Mouse (Mus musculus) kidney, embryonic 15.5 days (tissue): Measurements from ENCODE around the gene Cgas. TPM values are rescaled to one million over a fixed set of nuclear protein-coding genes. Genes with fewer than 3 reads are reported as not detected.
A peak's percentile ranks its signal among the peaks of the same experiment; 100 is the strongest.
"Not testable (repeated sequence)": the region's sequence is repeated elsewhere in the genome, so short reads cannot be mapped to it uniquely, and the experiment has no call there.

Experiments used
- ATAC-seq: fragments of 200-750 bp; cut with Nextera tagmentation; replicated peaks from 2 replicates; pipeline ENCODE4 v1.8.0; 2017; ENCODE audit warnings: moderate TSS enrichment; ENCODE audit not compliant: low FRiP score
- H3K27ac ChIP-seq: fragments of 300-500 bp; sonication (generic); 2 replicates; pipeline ENCODE4 v1.5.1; 2015; ENCODE audit warnings: mild to moderate bottlenecking, inconsistent platforms
- H3K27me3 ChIP-seq: fragments of 300-500 bp; sonication (generic); 2 replicates; pipeline ENCODE4 v1.6.1; 2015; ENCODE audit warnings: inconsistent platforms
- H3K36me3 ChIP-seq: fragments of 300-500 bp; sonication (generic); 2 replicates; pipeline ENCODE4 v1.6.1; 2015; ENCODE audit warnings: inconsistent platforms
- H3K4me1 ChIP-seq: fragments of 300-500 bp; sonication (generic); 2 replicates; pipeline ENCODE4 v1.6.1; 2015; ENCODE audit warnings: inconsistent platforms
- H3K4me2 ChIP-seq: fragments of 300-500 bp; sonication (generic); 2 replicates; pipeline ENCODE4 v1.6.1; 2015; ENCODE audit warnings: moderate library complexity, mild to moderate bottlenecking, inconsistent platforms
- H3K4me3 ChIP-seq: fragments of 300-500 bp; sonication (generic); replicated peaks from 2 replicates; pipeline ENCODE4 v1.5.1; 2015; ENCODE audit warnings: mild to moderate bottlenecking, inconsistent platforms
- H3K9ac ChIP-seq: fragments of 300-500 bp; sonication (generic); 2 replicates; pipeline ENCODE4 v1.6.1; 2015; ENCODE audit warnings: mild to moderate bottlenecking, inconsistent platforms
- H3K9me3 ChIP-seq: fragments of 300-500 bp; sonication (generic); replicated peaks from 2 replicates; pipeline ENCODE4 v1.6.1; 2016; ENCODE audit warnings: inconsistent platforms
- WGBS: fragments of 180-500 bp; shearing (Covaris S2); methylation state at CpG from one replicate; pipeline ENCODE4 v1.1.7; 2015; ENCODE audit warnings: mixed read lengths; 5-methylcytosine and 5-hydroxymethylcytosine counted together
- polyA plus RNA-seq: library from polyadenylated mRNA; unstranded; fragments of >200 nt; fragmentation: Nextera tagmentation; extraction: Ambion mirVana; gene quantifications from 2 replicates; pipeline ENCODE4 v1.2.1, GENCODE M21; 2015

Gene Cgas
- polyA plus RNA-seq, 1 experiment from 2014 or later, result 2.8 TPM

DNA sequence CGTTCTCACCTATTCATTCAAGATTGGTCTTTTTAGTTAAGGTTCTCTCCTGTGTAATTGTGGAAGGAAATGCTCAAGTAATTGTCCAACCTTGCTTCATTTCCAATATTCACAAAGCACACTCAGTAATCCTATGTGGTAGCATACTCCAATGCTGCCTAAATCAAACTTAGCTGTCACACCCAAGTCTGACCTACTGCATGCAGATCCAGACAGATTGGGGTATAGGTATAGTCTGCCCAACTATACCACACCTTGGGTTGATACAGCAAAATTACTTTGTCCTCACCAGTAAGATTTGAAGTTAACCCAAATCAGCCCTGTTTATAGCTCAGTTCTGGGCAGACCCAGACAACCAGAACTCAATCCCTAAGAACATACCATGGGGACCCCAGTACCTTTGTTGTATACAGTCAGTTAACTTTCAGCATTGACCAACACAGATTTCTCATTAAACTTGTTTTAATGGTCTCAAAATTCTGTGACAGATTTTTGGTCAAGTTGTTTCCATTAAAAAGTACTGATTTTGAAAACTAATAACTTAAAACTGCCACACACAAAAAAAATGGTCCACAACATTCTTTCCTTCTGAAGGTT lies 35.1 kb upstream of the Cgas start:
- Histone ChIP-seq H3K4me3 (0 out of 2 replicates have a peak overlapping the region, but pooled peaks have one; percentile 8), H3K4me1 (peaks cover 11% of the 10 kb centered on the region), H3K27ac (peak overlapping the region; percentile 55; the same call in 1 of the 2 replicates), H3K36me3 (peaks cover 62% of the 10 kb centered on the region), H3K4me2 (peak overlapping the region; percentile 26; the same call in 1 of the 2 replicates)
- not testable (repeated sequence) for ATAC-seq, H3K9me3 ChIP-seq, H3K27me3 ChIP-seq, H3K9ac ChIP-seq
- 80% methylated on average over 1 of the region's 1 CpGs for WGBS

DNA sequence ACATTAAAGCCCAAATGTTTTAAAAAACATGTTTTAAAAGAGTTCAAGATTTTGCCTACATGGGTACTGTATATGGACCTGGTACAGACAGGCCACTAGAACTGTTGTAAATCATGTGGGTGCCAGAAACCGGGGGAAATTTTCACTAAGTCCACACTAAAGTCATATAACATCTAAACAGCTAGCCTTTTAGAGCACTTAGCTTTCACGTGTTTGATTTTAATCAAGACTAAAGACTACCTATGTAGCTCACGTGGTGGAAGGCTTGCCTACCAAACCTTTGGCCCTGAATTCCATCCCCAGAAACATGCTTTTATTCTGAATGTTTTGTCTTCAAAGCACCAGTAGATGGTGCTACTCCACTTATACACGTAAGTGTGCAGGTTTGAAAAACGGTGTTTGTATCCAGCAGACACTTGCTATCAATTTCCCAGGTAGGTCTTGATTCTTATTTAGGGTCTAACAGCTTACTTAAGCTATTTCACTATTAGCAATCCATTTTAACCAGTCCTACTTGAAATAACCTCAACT lies 34.0 kb upstream of the Cgas start:
- H3K27me3 ChIP-seq, result no peaks in the 10 kb centered on the region
- H3K36me3 ChIP-seq, result peaks cover 72% of the 10 kb centered on the region
- H3K4me3 ChIP-seq, result no peak overlapping the region
- H3K9ac ChIP-seq, result no peak overlapping the region
- ATAC-seq, result no peak
- H3K4me2 ChIP-seq, result no peak overlapping the region
- peak overlapping the region; percentile 55 for H3K27ac ChIP-seq
- peaks cover 5% of the 10 kb centered on the region for H3K4me1 ChIP-seq
- WGBS, result 6% methylated on average over 5 of the region's 5 CpGs
- no peaks in the 10 kb centered on the region for H3K9me3 ChIP-seq

DNA sequence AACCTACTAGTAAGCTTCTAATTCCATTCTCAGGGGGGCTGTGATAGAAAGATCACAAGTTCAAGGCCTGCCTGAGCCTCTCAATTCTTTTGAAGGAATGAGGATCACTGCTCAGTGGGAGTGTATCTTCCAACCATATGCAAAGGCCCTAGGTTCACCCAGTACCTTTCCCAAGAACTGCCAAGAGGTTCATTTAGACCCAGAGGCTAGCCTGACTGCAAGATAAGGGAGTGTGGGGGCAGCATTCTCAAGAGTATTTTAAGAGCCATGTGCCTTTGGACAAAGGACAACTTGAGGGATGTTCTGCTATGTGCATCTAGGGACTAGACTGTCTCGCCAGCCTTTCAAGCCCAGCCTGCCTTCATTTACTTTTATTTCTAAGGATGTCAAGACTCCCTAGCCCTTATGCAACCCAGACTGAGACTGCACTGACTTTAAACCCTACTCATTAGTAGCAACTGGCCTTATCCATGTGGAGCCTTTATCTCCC lies 33.5 kb upstream of the Cgas start:
- H3K9ac ChIP-seq, result no peak overlapping the region
- H3K27ac ChIP-seq, result peak overlapping the region; percentile 55
- H3K27me3 ChIP-seq, result no peaks in the 10 kb centered on the region
- no peaks in the 10 kb centered on the region for H3K9me3 ChIP-seq
- H3K4me3 ChIP-seq, result no peak overlapping the region
- 19% methylated on average over 1 of the region's 1 CpGs for WGBS
- peaks cover 73% of the 10 kb centered on the region for H3K36me3 ChIP-seq
- no peak overlapping the region for H3K4me2 ChIP-seq
- no peak for ATAC-seq
- peaks cover 5% of the 10 kb centered on the region for H3K4me1 ChIP-seq

DNA sequence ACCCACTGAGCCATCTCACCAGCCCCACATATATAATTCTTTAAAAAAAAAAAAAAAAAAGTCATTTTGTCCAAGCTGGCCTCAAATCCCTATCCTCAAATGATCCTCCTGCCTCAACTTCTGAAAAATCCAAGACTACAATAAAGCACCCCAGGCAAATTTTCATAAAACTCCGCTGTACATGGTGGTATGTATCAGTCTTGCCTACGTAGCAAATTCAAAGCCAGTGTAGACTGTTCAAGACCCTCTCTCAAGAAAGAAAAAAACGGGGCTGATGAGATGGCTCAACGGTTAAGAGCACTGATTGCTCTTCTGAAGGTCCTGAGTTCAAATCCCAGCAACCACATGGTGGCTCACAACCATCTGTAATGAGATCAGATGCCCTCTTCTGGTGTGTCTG lies 32.8 kb upstream of the Cgas start:
- ATAC-seq, result no peak
- no peak overlapping the region for H3K4me3 ChIP-seq
- WGBS, result 75% methylated on average over 4 of the region's 4 CpGs
- no peak overlapping the region for H3K4me2 ChIP-seq
- peaks cover 5% of the 10 kb centered on the region for H3K4me1 ChIP-seq
- H3K27ac ChIP-seq, result no peak overlapping the region
- H3K9me3 ChIP-seq, result no peaks in the 10 kb centered on the region
- H3K9ac ChIP-seq, result no peak overlapping the region
- no peaks in the 10 kb centered on the region for H3K27me3 ChIP-seq
- peaks cover 78% of the 10 kb centered on the region for H3K36me3 ChIP-seq

DNA sequence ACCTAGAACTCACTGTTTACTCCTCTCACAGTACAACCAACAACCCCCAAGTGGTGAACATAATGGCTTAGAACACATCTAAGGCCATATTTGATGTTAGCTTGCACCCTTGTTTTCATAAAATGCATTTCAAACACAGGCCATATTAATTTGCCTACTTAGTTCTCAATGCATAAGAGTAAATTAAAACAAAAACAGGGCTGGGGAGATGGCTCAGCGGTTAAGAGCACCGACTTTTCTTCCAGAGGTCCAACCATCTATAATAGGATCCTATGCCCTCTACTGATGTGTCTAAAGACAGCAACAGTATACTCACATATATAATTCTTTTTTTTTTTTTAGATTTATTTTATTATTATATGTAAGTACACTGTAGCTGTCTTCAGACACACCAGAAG lies 32.3 kb upstream of the Cgas start:
- H3K36me3 ChIP-seq, result peaks cover 81% of the 10 kb centered on the region
- no peak overlapping the region for H3K4me2 ChIP-seq
- no peaks in the 10 kb centered on the region for H3K9me3 ChIP-seq
- H3K4me3 ChIP-seq, result no peak overlapping the region
- no peak for ATAC-seq
- no peak overlapping the region for H3K9ac ChIP-seq
- no peaks in the 10 kb centered on the region for H3K27me3 ChIP-seq
- peaks cover 5% of the 10 kb centered on the region for H3K4me1 ChIP-seq
- H3K27ac ChIP-seq, result no peak overlapping the region
- 93% methylated on average over 2 of the region's 2 CpGs for WGBS

DNA sequence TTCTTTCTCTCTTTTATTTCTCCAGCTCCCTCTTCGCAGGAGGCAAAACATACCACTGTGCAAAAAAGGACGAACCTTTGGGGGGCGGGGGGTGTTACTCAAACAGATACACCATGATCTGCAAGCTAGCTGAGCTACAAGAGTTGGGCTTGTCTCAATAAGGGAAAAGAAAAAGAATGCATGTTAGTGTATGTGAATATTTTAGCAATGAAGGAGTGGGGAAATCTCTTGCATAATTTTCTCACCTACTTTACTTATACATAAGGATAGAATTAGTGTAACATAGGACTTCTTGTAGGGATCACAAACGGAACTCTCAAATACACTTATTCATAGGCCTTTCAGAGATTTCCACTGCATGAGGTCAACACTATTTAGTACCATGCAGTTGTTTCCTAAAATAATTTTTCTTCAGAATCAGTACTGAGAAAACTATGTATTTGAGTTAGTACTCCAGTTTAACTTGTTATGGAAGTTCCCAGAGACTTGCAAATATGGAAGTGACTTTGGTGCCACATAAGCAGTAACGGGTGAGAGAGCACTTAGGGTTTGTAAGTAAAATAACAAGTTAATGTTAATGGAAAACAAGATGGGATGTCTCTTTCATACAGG lies 31.8 kb upstream of the Cgas start:
- Histone ChIP-seq H3K27ac (0 out of 2 replicates have a peak overlapping the region, but pooled peaks have one; percentile 13), H3K4me1 (peaks cover 5% of the 10 kb centered on the region), H3K4me2 (no peak overlapping the region), H3K9ac (no peak overlapping the region), H3K9me3 (no peaks in the 10 kb centered on the region), H3K27me3 (no peaks in the 10 kb centered on the region), H3K4me3 (no peak overlapping the region), H3K36me3 (peaks cover 82% of the 10 kb centered on the region)
- WGBS, result 78% methylated on average over 5 of the region's 5 CpGs
- no peak for ATAC-seq

DNA sequence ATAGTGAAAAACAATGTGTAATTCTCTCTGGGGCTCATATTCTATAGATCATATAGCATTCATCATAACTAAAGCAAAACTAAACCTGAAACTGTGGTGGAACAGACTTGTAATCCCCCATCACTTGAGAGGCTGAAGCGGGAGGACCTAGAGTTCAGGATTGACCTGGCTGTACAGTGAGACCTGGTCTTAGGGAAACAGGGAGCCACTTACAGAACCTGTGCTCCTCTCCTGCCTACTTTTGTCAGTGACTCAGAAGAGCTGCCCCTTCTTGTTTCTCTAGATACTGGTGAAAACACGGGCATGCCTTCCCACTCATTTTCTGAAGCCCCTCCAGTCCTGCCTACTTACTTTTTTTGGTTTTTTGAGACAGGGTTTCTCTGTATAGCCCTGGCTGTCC lies 31.2 kb upstream of the Cgas start:
- 82% methylated on average over 2 of the region's 2 CpGs for WGBS
- H3K9ac ChIP-seq, result no peak overlapping the region
- peaks cover 83% of the 10 kb centered on the region for H3K36me3 ChIP-seq
- 0 out of 2 replicates have a peak overlapping the region, but pooled peaks have one; percentile 13 for H3K27ac ChIP-seq
- peaks cover 5% of the 10 kb centered on the region for H3K4me1 ChIP-seq
- no peak overlapping the region for H3K4me2 ChIP-seq
- no peaks in the 10 kb centered on the region for H3K27me3 ChIP-seq
- H3K4me3 ChIP-seq, result no peak overlapping the region
- H3K9me3 ChIP-seq, result no peaks in the 10 kb centered on the region
- no peak for ATAC-seq

DNA sequence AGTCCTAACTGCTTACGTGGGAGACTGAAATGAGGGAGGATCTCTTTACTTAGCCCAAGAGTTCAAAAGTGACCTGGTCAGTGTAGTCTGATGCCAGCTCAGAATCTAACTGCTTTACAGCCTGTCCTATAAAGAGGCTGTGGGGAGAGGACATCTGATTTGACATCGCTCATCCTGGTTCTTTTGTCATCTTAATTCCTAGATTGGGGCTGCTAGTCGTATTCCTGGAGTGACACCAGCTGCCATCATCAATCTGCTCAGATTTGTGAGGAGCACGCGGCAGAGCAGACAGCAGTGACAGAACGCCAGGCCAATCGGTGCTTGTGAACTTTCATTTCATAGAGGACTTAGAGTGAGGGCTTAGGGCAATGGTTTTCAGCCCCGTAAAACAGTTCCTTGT lies 30.6 kb upstream of the Cgas start:
- no peak overlapping the region for H3K9ac ChIP-seq
- no peaks in the 10 kb centered on the region for H3K4me1 ChIP-seq
- ATAC-seq, result no peak
- H3K27ac ChIP-seq, result no peak overlapping the region
- H3K4me3 ChIP-seq, result no peak overlapping the region
- H3K4me2 ChIP-seq, result no peak overlapping the region
- WGBS, result 60% methylated on average over 8 of the region's 8 CpGs
- H3K27me3 ChIP-seq, result no peaks in the 10 kb centered on the region
- peaks cover 83% of the 10 kb centered on the region for H3K36me3 ChIP-seq
- H3K9me3 ChIP-seq, result no peaks in the 10 kb centered on the region

DNA sequence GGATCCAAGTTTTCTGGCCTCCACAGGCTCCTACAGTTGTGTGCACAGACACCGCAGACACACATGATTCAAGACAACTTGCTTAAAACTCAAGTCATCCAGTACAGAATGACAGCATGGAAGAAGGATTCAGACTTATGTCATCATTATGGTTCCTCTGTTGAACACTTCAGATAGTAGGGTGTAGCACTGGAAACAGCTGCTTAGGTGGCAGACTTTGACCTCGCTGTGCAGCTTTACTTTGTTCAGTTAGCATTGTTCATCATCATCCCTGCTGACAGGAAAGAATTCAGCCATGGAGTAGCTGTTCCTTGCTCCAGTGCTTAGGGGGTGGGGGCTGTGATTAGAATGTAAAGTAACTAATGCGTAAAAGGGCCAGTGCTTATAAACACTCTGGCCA lies 22.7 kb upstream of the Cgas start:
- Histone ChIP-seq H3K4me3 (no peak overlapping the region), H3K9ac (no peak overlapping the region), H3K4me2 (no peak overlapping the region), H3K27me3 (no peaks in the 10 kb centered on the region), H3K4me1 (no peaks in the 10 kb centered on the region), H3K27ac (no peak overlapping the region), H3K36me3 (peaks cover 87% of the 10 kb centered on the region), H3K9me3 (no peaks in the 10 kb centered on the region)
- WGBS, result 91% methylated on average over 3 of the region's 3 CpGs
- no peak for ATAC-seq

DNA sequence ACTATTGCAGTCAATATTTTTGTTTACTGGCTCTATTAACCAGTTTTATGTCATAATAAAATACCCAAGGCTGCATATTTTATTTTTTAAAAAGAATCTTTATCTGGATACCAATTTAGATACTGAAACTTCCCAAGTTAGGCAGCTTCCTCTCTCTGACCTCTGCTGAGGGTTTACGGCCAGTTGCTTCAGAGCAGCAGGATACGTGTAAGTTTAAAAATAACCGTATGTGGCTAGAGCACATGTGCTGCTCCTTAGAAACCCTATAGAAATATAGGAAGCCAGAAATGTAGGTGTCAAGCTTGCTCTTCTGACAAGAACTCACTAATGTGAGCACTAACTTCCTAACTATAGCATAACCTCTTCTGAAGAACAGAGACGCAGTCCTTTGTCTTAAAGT lies 20.3 kb upstream of the Cgas start:
- 83% methylated on average over 4 of the region's 4 CpGs for WGBS
- no peak overlapping the region for H3K4me3 ChIP-seq
- ATAC-seq, result no peak
- no peaks in the 10 kb centered on the region for H3K9me3 ChIP-seq
- no peak overlapping the region for H3K4me2 ChIP-seq
- H3K36me3 ChIP-seq, result peaks cover 86% of the 10 kb centered on the region
- no peak overlapping the region for H3K9ac ChIP-seq
- no peaks in the 10 kb centered on the region for H3K27me3 ChIP-seq
- H3K27ac ChIP-seq, result no peak overlapping the region
- no peaks in the 10 kb centered on the region for H3K4me1 ChIP-seq

DNA sequence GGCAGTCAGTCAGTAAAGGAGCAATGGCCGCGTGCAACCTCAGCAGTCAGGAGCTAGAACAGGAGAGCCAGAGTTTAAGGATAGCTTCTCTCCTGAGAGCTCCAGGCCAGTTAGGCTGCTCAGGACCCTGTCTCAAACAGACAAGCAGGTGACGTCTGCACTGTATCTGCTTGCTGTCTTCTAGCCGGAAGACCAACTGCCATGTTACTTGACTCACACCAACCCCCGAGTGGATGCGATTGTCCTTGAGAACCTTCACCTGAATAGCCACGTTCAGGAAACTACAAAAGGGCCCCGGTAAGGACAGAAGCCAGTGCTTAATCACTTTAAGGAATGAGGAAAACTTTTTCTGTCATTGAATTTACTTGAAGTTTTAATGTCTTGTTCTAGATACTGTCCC lies 14.0 kb upstream of the Cgas start:
- Histone ChIP-seq H3K4me3 (no peak overlapping the region), H3K9me3 (no peaks in the 10 kb centered on the region), H3K27ac (no peak overlapping the region), H3K9ac (no peak overlapping the region), H3K36me3 (peaks cover 87% of the 10 kb centered on the region), H3K4me2 (no peak overlapping the region), H3K4me1 (no peaks in the 10 kb centered on the region), H3K27me3 (no peaks in the 10 kb centered on the region)
- 90% methylated on average over 8 of the region's 8 CpGs for WGBS
- no peak for ATAC-seq

DNA sequence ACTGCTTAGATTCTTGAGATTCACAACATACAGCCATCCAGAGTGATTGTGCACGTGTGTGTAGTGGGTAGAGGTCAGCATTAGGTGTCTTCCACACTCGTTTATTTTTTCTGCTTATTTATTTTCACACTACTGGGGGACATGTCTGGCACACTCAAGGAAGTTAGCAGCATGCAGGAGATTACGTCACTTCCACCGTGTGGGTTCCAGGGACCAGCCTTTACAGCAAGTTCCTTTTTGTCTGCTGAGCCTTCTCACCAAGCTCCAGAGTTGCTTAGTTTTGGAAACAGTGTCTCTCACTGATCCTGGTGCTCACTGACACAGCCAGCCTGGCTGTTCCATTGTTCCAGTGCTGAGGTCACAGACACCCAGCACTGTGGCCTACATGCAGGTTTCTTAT lies 8.3 kb upstream of the Cgas start:
- H3K4me2 ChIP-seq, result no peak overlapping the region
- no peak for ATAC-seq
- no peak overlapping the region for H3K9ac ChIP-seq
- WGBS, result 85% methylated on average over 4 of the region's 4 CpGs
- H3K4me3 ChIP-seq, result no peak overlapping the region
- H3K4me1 ChIP-seq, result peaks cover 11% of the 10 kb centered on the region
- peaks cover 58% of the 10 kb centered on the region for H3K36me3 ChIP-seq
- peaks cover 8% of the 10 kb centered on the region for H3K27me3 ChIP-seq
- no peak overlapping the region for H3K27ac ChIP-seq
- H3K9me3 ChIP-seq, result no peaks in the 10 kb centered on the region
